Mouse (Mus musculus) spleen, postnatal 36 days (tissue): ENCODE data around the gene Emp1.

Experiments
- DNase-seq, 2 experiments: peaks; one replicate each; pipeline ENCODE4 v3.0.0; 2022; ENCODE audit warnings: low spot score in 2 of 2, mixed read lengths in 1 of 2

Gene Emp1

GRCm38 (mm10) chr6:135407323-135407722, 45.0 kb downstream of the Emp1 start:
- no peak for DNase-seq

- DNase-seq, result no peak
These were observed 49.5 kb downstream of the Emp1 start for GRCm38 (mm10) chr6:135411712-135412319.

GRCm38 (mm10) chr6:135412649-135413048, 50.3 kb downstream of the Emp1 start:
- DNase-seq, result no peak

GRCm38 (mm10) chr6:135417459-135417858, 55.1 kb downstream of the Emp1 start:
- peak in 1 of 2 experiments; percentile 22 for DNase-seq

GRCm38 (mm10) chr6:135418223-135418824, 56.0 kb downstream of the Emp1 start:
- no peak for DNase-seq

DNA sequence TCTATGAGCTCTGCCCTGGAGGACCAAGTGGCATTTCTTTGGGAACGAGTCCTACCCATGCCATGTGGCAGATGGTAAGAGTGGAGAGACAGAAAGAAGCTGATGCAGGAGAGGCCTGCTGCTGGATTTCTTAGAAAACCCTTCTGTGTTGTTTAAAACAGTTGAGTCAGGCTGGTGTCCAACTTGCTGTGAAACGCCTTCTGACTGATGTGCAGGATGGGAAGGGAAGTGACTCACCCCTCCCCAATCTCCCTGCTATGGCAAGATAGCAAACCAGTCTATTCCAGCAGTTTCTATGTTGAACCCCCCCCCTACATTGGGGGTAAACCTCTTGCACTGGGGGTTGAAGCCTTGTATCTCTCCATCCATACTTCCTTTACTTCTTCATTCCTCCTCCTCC, 65.9 kb downstream of the Emp1 start:
- DNase-seq, result no peak

DNA sequence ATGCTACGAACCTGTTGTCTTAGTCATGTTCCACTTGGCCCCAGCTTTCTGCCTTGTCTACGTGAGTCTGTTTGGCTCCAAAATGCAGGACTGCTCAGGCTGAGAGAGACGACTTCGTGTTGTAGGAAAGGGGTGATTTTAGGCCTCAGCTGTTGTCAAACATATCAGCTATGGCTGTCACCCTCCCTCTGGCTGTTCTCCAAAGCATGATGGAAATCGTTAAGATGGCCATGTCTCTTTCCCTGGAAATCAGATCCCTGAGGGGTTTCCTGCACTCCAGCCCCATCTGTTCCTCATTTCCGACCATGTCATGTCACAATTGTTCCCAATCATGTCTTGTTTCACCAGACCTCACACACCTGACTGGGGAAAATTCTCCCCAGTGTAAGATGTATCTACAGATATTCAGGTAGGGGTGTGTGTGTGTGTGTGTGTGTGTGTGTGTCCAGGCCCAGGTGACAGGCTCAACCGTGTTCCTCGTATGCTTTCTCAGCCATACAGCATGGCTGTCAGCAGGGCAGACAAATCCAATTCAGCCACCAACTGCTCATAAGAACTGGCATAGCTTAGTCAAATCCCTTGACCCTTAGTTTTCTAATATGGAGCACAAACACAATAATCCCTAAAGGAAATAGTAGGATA, 67.0 kb downstream of the Emp1 start:
- DNase-seq, result no peak

- DNase-seq, result no peak
These were observed 68.2 kb downstream of the Emp1 start for GRCm38 (mm10) chr6:135430441-135430970.
